Mouse (Mus musculus): ENCODE data around the gene Nckap1.

DNA sequence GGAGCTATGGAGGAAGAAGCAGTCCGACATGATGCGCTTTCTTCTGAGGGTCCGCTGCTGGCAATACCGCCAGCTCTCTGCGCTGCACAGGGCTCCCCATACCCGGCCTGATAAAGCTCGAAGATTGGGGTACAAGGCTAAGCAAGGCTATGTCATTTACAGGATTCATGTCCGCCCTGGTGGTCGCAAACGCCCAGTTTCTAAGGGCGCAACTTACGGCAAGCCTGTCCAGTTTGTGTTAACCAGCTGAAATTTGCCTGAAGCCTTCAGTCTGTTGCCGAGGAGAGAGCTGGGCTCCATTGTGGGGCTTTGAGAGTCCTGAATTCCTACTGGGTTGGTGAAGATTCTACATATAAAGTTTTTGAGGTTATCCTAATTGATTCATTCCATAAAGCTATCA lies 21.6 kb upstream of the Nckap1 start:
- no peak for TF ChIP-seq CTCF (IDR thresholded peaks at IDR 0.05; ENCODE audit: extremely low read depth, insufficient read length, insufficient replicate concordance, low read depth, low read length)
- TF ChIP-seq POLR2A (IDR thresholded peaks at IDR 0.05; ENCODE audit: low read depth, low read length), result no peak

Measured in small intestine, adult 2 months (tissue).